Mouse (Mus musculus): ENCODE data around the gene Epb41l1.
"Not testable (repeated sequence)": the region's sequence is repeated elsewhere in the genome, so short reads cannot be mapped to it uniquely, and the experiment has no call there.

The Epb41l1 gene

DNA sequence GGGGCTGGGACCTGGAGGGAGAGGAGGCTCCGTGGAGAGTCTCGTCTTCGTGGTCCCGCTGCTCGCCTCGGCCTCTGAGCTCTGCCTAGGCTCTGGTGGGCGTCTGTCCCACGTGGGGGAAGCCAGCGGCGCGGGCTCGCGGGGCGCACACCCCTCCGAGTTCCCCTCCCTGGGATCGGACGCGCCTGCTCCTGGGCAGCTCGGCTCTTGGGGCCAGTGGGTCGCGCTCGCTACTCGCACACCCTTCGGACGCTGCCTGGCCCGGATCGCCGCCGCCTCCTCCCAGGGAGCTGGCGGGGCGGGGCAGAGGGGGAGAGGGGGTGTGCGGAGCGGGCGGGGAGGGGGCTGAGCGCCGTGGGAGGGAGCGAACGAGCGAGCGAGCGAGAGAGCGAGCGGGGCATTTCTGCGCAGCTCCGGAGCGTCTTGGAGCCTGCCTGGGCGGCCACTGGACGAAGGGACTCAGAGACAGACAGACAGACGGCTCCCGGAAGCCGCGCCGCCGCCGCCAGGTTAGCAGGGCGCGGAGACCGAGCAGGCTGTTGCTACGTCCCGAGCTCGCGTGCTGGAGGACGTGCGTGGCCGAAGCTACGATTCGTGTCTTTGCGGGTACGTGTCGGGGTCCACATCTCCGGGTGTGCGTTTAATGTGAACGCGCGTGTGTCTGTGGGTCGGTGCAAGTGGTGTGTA, at the start of gene Epb41l1:
TSS of gene Epb41l1 (plus strand) at position 216 of the 687 bp plus-strand sequence.
- DNase-seq (ENCODE audit: low spot score) = peak; percentile 62

DNA sequence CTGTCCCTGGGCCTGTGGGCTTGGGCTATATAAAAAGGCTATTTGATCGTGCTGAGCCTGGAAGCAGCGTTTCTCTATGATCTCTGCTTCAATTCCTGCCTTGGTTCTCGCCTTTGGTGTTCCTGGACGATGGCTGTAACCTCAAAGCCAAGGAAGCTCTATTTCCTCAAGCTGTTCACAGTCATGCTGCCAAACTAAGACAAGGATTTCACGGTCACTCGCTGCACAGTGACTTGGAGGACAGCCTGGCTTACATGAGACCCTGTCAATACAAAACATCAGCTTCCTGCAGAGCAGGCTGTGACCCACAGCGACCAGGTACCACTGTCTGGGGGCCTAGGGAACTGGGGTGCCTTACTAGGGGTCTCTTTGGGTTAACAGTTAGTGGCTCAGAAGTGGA, 43.8 kb upstream of the Epb41l1 start:
- DNase-seq (ENCODE audit: low spot score) = no peak

DNA sequence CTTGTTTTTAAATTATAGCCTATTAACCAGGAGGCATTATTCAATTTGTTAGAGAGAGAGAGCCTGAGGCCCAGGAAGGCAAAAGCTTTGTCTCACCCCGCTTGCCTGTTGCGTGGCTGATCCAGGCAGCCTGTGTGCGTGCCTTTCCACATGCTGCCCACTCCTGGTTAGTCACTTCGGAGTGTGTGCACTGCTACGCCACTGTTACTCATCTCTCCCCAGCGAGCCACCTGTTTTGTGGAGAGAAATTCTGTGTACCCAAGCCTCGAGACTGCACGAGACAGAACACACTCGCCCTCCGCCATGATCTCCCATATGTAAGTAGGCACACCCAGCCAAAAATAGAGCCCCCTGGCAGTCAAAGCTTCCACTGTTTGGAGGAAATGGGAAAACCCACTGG, 40.8 kb upstream of the Epb41l1 start:
- no peak for DNase-seq (ENCODE audit: low spot score)

DNA sequence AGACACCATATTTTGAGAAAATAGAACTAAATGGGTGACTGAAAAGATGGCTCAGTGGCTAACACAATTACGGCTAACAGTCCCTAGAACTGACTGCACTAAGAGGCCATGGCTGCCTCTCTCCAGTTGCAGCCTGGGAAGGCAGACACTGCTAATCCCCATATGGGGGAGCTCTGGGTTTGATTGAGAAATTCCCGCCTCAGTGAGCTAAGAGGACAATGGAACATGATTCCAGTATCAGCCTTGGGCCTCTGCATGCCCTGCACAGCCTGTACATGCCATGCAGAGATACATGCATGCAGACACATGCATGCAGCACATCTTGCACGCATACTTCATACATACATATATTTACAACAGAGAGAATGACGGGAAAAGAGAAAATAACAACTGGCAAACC, 39.4 kb upstream of the Epb41l1 start:
- no peak for DNase-seq (ENCODE audit: low spot score)

DNA sequence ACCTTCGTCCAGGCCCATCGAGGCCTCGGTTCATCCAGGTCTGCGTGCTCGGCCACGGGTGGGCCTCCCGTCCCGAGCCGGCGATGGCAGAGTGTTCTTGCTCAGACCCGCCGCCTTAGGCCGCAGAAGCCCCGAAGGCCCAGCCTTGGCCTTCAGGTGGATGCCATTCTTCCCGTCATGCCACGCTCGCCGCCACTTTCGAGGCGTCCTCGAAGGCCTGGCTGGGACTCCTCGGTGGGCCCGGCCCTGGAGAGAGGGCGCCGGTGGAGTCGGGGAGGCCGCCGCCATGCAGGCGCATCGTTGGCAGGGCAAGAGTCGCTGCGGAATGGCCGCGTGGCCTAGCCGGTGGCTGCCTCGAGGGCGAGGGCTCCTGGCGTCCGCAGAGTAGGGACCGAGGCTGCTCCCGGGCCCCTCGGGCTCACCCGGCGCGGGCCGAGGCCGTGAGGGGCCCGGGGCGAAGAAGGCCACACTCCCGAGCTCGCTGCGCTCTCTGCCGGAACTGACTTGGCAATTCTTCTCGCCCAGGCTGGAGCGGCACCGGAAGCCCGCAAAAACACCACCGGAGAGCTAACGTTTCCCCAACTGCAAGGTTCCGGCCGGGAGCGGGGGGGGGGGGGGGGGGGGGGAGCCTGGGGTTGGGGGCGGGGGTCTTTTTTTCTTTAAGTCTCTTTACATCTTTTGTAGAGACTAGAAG, 28.1 kb upstream of the Epb41l1 start:
- DNase-seq (ENCODE audit: low spot score) = peak; percentile 75

DNA sequence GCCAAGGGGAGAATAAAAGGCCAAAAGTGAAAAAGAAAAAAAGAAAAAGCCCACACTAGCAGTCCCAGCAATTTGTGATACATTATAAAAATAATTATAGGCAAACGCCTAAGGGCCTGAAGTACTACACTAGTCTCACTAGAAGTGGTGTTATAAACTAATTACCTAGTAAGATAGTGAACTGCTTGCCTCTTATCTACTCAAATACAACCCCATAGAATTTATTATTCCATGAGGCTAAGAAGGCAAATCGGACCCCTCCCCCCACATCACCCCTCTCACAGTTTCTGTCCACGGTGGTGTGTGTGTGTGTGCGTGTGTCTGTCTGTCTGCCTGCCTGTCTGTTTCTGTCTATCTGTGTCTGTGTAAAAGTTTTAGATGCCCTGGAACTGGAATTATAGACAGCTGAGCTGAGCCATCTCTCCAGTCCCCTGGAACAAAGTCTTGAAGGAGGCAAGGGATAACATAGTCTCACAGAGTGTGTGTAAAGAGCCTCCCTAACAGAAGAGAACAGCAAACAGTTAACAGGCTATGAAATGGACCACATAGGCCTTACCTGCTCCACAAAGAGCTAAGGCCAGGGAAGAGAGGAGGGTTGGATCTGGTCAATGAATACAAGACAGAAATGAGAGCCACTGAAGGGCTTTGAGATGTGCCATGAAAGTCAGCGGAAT, 27.4 kb upstream of the Epb41l1 start:
- DNase-seq (ENCODE audit: low spot score) = no peak

DNA sequence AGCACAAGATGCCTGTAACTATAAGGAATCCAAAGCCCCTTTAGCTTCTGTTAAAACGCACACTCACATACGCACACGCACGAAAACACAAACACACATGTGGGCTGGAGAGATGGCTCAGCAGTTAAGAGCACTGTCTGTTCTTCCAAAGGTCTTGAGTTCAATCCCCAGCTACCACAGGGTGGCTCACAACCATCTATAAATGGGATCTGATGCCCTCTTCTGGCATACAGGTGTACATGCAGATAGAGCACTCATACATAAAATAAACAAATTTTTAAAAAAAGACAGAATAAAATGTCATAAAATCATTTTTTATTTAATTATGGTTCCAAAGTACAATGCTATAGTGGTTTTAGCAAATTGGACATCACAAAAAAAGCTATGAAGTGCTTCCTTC, 26.4 kb upstream of the Epb41l1 start:
- no peak for DNase-seq (ENCODE audit: low spot score)

DNA sequence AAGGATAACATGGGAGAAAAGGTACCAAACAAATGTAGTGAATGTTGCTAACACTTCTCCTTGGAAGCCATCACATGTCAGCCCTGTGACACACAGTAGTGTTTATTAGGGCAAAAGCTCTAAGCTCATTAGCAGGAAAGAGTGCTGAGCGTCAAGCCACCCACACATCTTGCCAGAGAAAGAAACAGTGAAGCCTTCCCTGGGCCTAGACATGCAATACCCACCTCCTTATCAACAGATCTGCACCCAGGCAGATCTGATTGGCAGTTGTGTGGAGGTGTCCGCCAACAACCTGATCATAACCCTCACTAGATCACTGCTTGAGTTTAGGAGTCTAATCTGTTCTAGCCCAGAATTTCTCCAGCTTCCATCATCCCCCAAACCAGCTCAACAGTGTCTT, 24.6 kb upstream of the Epb41l1 start:
- no peak for DNase-seq (ENCODE audit: low spot score)

DNA sequence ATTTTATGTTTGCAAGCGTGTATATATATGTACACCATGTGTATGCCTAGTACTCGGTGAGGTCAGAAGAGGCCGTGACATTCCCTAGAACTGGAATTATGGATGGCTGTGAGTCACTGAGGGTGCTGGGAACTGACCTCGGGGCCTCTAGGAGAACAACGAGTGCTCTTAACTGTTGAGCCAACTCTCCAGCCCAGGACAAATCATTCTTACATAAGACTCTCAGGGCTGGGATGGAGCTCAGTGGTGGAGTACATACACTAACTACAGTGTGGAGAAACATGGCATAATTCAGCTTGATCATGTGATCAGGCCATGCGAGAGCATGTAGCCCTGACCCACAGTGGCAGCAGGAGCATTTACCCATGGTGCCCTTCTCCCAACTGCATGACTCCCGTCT, 22.7 kb upstream of the Epb41l1 start:
- DNase-seq (ENCODE audit: low spot score) = no peak

DNA sequence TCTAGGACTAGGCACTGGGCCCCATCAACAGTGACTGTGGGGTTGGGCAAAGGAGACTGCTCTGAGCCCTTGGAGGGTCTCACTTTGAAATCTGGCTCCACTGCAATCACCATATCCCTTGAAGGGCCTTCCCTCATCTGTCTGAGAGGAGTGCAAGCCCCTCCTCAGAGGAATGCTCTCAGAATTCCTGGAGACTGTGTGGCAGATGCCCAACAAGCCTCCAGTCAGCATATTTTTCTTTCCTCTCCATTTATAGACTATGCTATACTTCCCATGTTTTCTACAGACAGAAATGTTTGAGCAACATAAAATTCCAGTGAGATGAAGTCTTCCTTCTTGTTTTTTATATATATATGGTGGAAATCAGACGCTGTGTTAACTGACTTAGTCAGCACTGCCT, 21.2 kb upstream of the Epb41l1 start:
- no peak for DNase-seq (ENCODE audit: low spot score)

DNA sequence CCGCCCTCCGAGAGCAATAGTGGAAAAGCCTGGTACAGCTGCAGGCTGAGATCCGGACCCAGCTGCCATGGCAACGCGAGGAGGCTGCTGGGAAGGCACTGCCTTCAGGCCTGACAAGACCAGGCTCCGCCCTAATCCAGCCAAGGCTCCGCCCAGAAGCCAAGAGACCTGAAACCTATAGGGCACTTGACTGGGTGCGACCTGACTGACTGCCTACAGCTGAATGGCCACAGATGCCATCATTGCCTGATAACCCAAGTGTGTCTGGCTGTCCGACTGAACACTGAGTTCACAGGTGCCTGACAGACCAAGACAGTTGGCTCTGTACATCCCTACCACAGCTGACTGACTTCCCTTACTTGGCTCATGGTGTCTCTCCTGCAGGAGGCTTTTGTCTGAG, 19.4 kb upstream of the Epb41l1 start:
- no peak for DNase-seq (ENCODE audit: low spot score)

DNA sequence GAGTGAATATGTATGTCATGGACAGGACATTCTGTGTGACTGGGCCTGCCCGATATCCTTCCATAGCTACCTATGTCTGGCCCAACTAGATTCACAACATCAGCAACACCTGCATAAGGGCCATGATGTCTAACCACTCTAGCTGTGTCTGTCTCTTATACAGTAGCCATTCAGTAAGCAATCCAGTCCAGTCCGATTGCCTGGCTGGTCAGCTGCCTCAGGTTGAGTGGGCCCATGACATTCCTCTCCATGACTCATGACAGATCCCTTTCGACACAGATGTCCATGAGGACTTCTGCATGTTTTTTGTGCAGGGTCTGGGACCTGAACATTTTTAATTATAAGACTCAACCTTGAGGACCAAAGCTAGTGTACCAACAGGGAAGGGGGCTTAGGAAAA, 18.7 kb upstream of the Epb41l1 start:
- DNase-seq (ENCODE audit: low spot score) = no peak

DNA sequence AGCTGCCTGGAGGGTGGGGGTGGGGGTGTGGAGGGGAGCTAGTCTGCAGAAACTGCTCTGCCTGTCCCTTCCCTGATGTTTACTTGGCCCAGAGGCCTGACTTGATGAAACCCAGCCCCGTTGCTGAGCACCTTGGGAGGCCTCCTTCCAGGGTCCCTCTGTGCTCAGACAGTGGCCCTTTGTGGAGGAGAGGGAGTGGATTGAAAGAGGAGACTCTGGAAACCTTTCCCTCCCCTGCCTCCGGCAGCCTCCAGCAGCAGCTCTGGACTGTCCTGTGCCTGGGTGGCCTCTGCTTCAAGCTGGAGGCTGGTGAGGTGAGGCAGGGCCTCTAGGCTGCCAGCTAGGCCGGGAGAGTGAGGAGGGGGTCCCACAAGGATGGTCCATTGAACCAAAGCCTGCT, 13.7 kb upstream of the Epb41l1 start:
- DNase-seq (ENCODE audit: low spot score) = no peak

DNA sequence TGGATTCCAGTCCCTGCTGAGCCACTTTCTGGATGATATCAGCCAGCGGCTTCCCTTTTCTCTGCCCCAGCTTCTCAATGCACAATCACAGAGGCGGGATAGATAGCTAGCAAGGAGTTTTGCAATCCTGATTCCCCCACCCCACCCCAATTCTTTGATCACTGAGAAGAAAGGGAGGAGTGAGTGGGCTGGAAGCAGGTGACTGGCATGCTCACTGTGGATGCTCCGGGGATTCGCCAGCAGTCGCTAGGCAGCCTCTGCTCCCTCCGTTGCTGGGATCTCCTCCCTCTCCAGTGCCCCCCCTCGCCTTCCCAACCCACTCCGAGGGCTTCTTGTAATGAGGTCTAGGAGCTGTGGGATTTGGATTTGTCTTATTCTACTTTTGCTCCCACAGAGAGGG, 12.5 kb upstream of the Epb41l1 start:
- no peak for DNase-seq (ENCODE audit: low spot score)

DNA sequence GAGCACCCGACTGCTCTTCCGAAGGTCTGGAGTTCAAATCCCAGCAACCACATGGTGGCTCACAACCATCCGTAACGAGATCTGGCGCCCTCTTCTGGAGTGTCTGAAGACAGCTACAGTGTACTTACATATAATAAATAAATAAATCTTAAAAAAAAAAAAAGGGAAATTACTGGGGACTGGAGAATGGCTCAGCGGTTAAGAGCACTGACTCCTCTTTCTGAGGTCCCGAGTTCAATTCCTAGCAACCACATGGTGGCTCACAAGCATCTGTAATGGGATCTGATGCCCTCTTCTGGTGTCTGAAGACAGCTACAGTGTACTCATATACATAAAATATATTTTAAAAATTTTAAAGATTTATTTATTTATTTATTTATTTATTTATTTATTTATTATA, 9.4 kb upstream of the Epb41l1 start:
- not testable (repeated sequence) for DNase-seq (ENCODE audit: low spot score)

DNA sequence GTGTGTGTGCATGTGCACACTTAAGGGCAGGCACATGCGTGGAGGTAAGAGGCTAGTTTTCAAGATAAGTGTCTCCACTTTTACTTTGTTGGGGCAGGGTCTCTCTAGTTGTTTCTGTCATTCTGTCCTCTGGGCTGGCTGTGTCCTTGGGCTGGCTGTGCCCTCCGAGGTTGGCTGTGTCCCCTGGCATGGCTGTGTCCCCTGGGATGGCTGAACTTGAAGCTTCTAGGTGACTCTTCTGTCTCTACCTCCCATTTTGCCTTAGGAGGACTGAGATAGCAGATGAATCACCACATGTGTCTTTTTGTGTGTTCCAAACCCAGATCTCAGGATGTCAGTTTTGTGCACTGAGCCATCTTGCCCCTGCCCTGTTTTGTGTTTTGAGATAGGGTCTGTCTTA, 5.7 kb upstream of the Epb41l1 start:
- no peak for DNase-seq (ENCODE audit: low spot score)

DNA sequence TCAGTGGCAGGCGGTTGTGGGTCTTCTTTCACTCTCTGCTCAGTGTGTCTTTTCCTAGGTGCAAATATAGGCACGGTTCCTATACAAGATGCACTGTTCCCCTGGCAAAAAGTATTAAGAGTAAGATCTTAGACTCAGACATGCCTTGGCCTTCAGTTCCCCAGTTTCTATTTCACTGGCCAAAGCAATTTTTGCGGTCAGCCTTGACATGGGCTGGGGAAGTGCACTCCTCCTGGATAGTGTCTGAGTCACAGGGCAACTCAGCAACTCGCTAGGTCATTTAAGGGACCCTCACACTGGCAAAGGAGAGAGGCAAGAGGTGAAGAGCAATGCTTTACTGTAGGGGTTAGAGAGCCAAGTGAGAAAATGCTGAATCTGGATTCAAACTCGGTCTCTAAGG, 5.0 kb upstream of the Epb41l1 start:
- no peak for DNase-seq (ENCODE audit: low spot score)

DNA sequence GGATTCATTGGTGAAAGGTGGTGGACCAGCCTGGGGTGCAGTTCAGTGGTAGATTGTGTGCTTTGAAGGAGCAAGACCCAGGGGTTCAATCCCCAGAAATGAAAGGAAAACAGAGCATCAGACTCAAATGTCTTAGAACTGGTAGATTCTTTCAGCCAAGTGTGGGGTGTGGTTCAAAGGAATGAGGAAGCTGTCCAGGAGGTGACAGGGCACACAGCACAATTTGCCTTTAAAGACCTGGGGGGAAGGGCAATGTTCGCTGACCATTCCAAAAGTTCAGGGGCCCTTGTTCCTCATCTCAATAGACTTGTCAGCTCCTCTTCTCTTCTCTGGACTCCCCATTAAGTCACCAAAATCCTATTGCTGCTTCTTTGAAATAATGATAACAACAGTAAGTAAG, 3.5 kb upstream of the Epb41l1 start:
- peak; percentile 60 for DNase-seq (ENCODE audit: low spot score)

DNA sequence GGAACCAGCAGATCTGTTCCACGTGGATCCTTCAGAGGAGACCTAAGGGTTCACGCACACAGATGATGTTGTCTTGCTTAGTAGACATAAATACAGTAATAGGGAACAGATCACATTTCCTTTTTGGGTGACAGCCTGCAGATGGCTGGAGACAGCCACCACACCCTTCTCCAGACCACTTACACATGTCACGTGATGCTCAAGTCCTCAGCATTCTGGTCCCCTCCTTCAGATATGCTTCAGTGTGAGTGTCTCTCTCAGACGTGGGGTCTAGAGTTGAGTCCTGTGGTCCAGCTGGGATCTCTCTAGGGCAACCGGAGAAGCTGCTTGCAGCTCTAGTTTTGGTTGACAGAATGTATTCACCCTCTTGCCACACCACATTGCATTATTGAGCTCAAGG, 2.2 kb upstream of the Epb41l1 start:
- DNase-seq (ENCODE audit: low spot score) = no peak

DNA sequence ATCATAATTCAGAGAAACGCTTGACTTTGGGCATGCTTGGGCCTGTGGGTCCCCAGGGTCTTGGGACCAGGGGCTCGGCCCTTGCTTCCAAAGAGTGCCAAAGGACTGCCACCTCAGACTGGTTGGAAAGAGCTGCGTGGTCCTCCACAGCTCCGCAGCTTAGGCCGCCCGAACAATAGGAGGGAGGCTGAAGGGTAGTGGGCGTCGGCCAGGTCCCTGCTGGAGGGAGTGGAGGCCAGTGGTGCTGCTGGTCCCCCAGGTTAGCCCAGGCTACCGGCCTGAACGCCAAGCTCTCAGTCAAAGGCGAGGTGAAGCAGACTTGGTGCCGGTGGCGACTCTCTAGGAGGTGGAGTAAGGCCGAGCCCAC, 399 bp upstream of the Epb41l1 start:
- no peak for DNase-seq (ENCODE audit: low spot score)

DNA sequence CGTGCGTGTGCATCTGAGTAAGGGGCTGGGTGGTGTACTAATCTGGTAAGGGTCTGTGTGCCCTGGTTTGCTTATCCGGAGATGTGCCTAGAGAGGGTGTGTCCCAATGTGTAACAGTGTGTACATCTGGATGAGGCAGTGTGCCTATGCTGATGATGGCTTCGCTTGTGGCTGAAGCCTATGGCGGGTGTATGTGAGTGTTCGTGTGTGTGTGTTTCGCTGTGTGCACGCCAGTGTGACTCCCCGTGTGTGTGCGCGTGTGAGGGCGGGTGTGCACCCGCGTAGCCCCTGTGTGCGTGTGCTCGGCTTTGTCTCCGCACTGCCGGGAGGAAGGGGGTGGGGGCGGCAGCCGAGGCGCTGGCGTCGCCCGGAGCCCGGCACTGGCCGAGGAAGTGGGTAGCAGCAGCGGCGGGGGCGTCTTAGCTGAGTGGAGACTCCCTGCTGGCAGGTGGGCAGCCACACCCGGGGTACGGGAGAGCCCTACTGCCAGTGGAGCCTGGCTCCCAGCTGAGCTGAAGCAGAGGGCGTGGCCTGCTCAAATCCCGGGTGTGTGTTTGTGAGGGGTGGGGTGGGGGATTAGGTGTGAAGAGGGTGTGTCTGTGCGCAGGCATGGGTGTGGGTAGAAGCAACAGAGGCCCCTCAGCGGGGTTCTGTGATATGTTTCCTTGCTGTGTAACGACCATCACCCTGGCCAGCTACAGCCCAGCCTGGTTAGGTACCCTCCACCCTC, 837 bp downstream of the Epb41l1 start:
- DNase-seq (ENCODE audit: low spot score) = no peak

DNA sequence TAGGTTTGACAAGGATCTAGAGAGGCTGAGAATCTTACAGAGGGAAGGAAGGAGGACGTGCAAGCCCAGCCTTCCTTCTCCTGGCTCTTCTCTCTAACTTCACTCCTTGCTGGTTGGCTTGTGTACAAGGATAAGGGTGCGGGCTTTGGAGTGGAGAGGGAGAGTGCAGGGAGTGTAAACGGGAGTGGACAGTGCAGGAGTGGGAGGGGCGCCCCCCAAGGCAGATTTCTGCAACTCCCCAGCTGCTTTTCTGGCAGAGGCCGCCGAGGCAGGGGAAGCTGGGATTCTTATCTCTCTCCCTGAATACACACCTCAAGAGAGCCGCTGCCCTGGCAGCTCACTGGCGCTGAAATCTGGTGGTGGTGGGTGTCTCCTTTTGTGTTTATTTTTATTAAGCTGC, 1.9 kb downstream of the Epb41l1 start:
- DNase-seq (ENCODE audit: low spot score) = no peak

DNA sequence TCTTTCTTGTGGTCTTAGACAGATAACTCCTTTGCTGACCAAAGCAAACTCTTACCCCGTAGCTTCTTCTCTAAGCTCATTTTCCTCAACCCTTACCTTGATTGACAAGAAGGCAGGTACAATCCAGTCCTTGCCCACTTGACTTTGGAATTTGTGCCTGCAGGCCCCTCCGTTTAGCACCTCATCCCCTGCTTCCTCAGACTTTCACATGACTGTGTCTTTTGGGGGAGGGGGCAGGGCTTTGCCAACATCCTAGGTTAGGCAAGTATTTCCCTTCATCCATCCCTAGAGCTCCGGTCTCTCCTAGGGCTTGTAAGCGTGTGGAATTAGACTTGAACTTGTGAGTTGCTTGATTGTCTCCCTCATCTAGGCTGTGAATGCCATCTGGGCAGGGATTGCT, 3.0 kb downstream of the Epb41l1 start:
- no peak for DNase-seq (ENCODE audit: low spot score)
